In the genomic region with DNA sequence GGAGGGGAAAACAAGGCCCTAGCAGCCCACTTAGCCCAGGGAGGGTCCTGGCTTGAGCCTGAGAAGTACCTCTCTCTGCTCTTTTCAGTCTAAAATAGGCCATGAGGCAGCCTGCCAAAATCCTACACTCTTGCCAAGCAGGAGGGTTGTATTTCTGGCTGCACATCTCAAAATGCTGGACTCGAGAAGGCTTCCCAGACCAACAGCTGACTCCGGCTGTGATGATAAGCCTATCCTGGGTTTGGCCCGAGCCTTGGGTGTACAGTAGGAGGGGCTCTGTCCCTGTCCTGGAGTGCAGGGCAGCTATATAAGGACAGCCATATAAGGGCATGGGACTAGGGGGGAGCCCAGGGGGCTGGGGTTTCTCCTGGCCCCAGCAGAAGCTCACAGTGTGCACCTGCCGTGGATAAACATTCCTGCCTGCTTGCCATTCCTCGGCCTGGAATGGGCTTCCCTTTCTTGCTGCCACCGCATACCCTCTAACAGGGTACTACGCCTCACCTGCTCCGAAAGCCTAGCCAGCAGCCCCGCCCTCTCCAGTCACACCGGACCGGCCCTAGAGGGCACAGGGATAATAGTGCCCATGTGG, we compare ENCODE assay signal across 9 mouse cellular contexts.
DNase-seq lines count a peak whose midpoint lies in the region; ATAC-seq and TF ChIP-seq lines count a peak whose summit lies in the region.
"Had no signal": no experiment of that assay in that cellular context is flagged by ENCODE, and none has a peak within 500 bp of the region (broad histone marks: within the 10 kb centered on the region; RNA-seq: fewer than 3 reads in every experiment).

No protein-coding gene starts in this region.

- ATAC-seq in intestine, postnatal 0 days = 0 out of 2 replicates have a peak, but pooled peaks have one; percentile 37
- ATAC-seq in megakaryocyte progenitor cell, adult 5-6 weeks (replicated peaks; ENCODE audit: poor library complexity) = no peak

- H3K36me3 ChIP-seq in intestine, postnatal 0 days (ENCODE audit: control insufficient read depth, insufficient read depth) = no peaks in the 10 kb centered on the region; the same call in 1 of the 2 replicates

- 0 out of 2 replicates have a peak, but pooled peaks have one; percentile 27 for TF ChIP-seq CTCF in intestine, postnatal 0 days (IDR thresholded peaks at IDR 0.05; ENCODE audit: low read depth)

- H3K4me1 ChIP-seq in intestine, postnatal 0 days (replicated peaks; ENCODE audit: control insufficient read depth, insufficient read depth, low read length) = 0 out of 2 replicates have a peak, but pooled peaks cover 4% of the 10 kb centered on the region

- no peaks in the 10 kb centered on the region for H3K27me3 ChIP-seq in intestine, postnatal 0 days (replicated peaks; ENCODE audit: control insufficient read depth, insufficient read depth, low read length)

- WGBS in intestine, postnatal 0 days = 57% methylated on average over 11 of the region's 11 CpGs

- no peak overlapping the region for H3K4me2 ChIP-seq in intestine, postnatal 0 days (replicated peaks; ENCODE audit: low read depth)

- H3K4me3 ChIP-seq in intestine, postnatal 0 days (ENCODE audit: low read depth, low read length) = no peak overlapping the region

- H3K9ac ChIP-seq in intestine, postnatal 0 days (ENCODE audit: low read depth, low read length) = no peak overlapping the region
- H3K9ac ChIP-seq: liver, embryonic 14.5 days had no signal

- DNase-seq in adrenal gland, postnatal 36 days = peak; percentile 53 to 65
- DNase-seq in cerebellum, postnatal 36 days = peak; percentile 90 to 93
- peak; percentile 99 for DNase-seq in heart, adult 11 months
- peak; percentile 69 to 91 for DNase-seq in left cerebral cortex, postnatal 25 days (ENCODE audit: low spot score in 2 of 2)
- peak; percentile 75 for DNase-seq in ovary, postnatal 14 days (ENCODE audit: low spot score)
- DNase-seq in yolk sac, embryonic 10.5 days (ENCODE audit: low spot score) = no peak

- H3K27ac ChIP-seq in intestine, postnatal 0 days (ENCODE audit: low read depth, low read length) = no peak overlapping the region
- H3K27ac ChIP-seq: liver, embryonic 14.5 days had no signal

- intact Hi-C loops in left cerebral cortex, postnatal 25 days (cut with DNase I) = no loop called here

- no peaks in the 10 kb centered on the region for H3K9me3 ChIP-seq in intestine, postnatal 0 days (ENCODE audit: control insufficient read depth)
